Mouse (Mus musculus) cortical plate, adult 2 months (tissue): ENCODE data around the gene Lrp11. TPM values are rescaled to one million over a fixed set of nuclear protein-coding genes. Genes with fewer than 3 reads are reported as not detected.
"Not testable (repeated sequence)": the region's sequence is repeated elsewhere in the genome, so short reads cannot be mapped to it uniquely, and the experiment has no call there.

Source experiments
- H3K27ac ChIP-seq: fragments of 200-500 bp; 2 replicates; pipeline ENCODE4 v1.5.1; 2012; ENCODE audit warnings: low read length, control low read depth, inconsistent platforms; ENCODE audit not compliant: insufficient read depth
- H3K4me1 ChIP-seq: fragments of 200-500 bp; 2 replicates; pipeline ENCODE4 v1.6.1; 2011; ENCODE audit warnings: low read length; ENCODE audit not compliant: control insufficient read depth, insufficient read depth
- H3K4me3 ChIP-seq: fragments of 200-500 bp; 2 replicates; pipeline ENCODE4 v1.5.1; 2011; ENCODE audit warnings: mild to moderate bottlenecking, low read length, control low read depth; ENCODE audit not compliant: insufficient read depth
- CTCF ChIP-seq: fragments of 200-500 bp; IDR thresholded peaks from 2 replicates; pipeline ENCODE4 v1.5.1; 2011; ENCODE audit warnings: mild to moderate bottlenecking, control low read depth, low read length; ENCODE audit not compliant: insufficient read depth; ENCODE audit errors: extremely low read depth
- POLR2A ChIP-seq: fragments of 200-500 bp; IDR thresholded peaks from 2 replicates; pipeline ENCODE4 v1.6.1; 2011; ENCODE audit warnings: mild to moderate bottlenecking, low read length, control low read depth; ENCODE audit not compliant: insufficient read depth; ENCODE audit errors: extremely low read depth
- polyA plus RNA-seq: library from polyadenylated mRNA; depleted of rRNA; stranded (reverse); fragments of >200 nt; gene quantifications from 2 replicates; pipeline ENCODE4 v1.2.3, GENCODE M21; 2012

Gene Lrp11
- polyA plus RNA-seq, 1 experiment: 132 TPM

DNA sequence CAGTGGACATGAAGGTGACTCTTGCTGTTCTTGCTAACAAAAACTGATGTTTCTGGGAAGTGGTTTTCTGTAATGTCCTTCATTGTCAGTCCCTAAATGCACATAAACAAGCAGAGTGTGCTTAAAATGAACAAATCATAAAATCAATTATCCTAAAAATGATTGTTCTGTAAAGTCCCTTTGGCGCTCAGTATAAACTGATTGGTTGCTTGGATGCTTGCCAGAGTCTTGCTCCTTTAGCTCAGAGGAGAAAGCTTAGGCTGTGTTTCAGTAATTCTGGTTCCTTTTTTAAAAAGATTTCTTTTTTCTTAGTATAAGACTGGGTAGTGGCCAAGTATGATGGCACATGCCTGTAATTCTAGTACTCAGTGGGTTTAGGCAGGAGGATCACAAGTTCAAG is 6.7 kb downstream of the Lrp11 start:
- TF ChIP-seq POLR2A (no peak), CTCF (no peak)
- peaks cover 1% of the 10 kb centered on the region for H3K4me1 ChIP-seq
- H3K4me3 ChIP-seq: no peak overlapping the region
- no peak overlapping the region for H3K27ac ChIP-seq

DNA sequence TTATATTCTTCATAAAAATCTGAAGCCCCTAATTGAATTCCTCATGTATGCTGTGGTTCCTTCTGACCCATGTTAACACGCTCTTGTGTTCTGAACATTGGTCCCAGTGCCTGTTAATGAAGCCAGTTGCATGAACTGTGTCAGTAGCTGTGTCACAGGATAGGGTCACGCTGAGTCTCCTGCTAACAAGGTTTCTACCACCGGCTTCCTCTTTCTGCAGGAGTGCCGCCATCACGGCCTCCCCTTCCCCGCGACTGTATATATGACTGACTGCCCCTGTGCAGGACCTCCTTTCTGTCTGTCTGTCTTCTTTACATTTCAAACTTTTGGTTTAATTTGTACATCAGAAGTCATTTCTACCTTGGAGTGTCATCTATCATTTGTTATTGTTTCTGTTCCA is 8.6 kb downstream of the Lrp11 start:
- Histone ChIP-seq H3K27ac (no peak overlapping the region), H3K4me1 (peaks cover 1% of the 10 kb centered on the region; the same call in 1 of the 2 replicates), H3K4me3 (no peak overlapping the region)
- TF ChIP-seq POLR2A (no peak), CTCF (no peak)

DNA sequence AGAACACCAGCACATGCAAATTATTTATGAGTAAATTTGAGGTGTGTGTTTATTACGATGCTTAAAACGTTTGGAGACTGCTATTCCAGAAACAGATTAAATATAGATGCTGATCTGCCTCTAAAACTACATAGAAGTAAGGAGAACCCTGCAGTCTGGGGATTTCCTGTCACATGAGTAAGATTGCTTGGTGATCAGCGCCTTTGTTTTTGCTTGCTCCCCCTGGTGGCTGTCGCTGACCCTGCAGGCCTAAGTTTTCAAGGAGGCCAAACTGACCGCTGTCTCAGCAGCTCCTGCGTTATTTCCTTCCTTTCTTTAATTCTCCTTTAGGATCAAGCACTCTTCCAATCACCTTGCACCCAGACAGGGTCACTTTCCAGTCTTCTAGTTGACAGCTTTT is 11.0 kb downstream of the Lrp11 start:
- TF ChIP-seq POLR2A: no peak
- TF ChIP-seq CTCF: peak; percentile 82
- H3K4me1 ChIP-seq: no peaks in the 10 kb centered on the region
- no peak overlapping the region for H3K27ac ChIP-seq
- H3K4me3 ChIP-seq: no peak overlapping the region

DNA sequence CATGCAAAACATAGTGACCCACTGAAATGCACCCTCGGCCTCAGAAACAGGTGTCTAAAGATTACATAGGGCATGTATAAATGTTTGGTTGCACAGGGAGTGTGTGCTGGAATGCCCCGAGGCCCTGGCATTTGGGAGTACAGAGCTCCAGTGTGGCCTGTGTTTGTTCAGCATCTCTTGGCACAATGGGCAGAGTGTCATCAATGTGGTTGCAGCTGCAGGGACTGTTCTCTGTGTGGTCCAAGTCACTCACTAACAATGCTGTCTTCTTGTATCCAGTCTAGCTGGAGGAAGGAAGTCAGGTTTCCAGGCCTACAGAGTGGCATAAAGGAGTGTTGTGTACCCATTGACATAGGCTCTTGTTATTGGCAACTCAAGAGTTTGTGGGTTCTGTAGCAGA is 15.6 kb downstream of the Lrp11 start:
- no peak overlapping the region for H3K27ac ChIP-seq
- no peak overlapping the region for H3K4me3 ChIP-seq
- H3K4me1 ChIP-seq: no peaks in the 10 kb centered on the region; the same call in 1 of the 2 replicates
- TF ChIP-seq POLR2A (no peak), CTCF (no peak)

DNA sequence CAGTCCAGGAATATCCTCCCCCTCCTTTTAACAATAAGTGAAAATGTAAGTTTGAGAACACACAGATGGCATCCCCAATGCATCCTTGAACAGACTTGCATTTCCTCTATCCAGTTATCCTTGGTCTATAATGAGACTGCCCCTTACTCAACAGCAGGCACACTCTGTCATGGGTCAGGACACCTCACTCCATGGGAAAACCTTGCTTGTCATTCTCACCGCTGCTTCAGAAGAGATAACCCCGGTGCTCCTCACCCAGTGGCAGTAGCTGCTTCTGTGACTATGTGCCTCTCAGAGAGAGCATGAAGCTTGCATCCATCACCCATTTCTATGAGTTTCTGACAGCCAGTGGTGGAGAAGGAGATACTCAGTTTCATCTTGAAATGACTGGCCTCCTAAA is 16.8 kb downstream of the Lrp11 start:
- Histone ChIP-seq H3K27ac (no peak overlapping the region), H3K4me3 (no peak overlapping the region), H3K4me1 (no peaks in the 10 kb centered on the region; the same call in 1 of the 2 replicates)
- no peak for TF ChIP-seq POLR2A
- TF ChIP-seq CTCF: no peak

DNA sequence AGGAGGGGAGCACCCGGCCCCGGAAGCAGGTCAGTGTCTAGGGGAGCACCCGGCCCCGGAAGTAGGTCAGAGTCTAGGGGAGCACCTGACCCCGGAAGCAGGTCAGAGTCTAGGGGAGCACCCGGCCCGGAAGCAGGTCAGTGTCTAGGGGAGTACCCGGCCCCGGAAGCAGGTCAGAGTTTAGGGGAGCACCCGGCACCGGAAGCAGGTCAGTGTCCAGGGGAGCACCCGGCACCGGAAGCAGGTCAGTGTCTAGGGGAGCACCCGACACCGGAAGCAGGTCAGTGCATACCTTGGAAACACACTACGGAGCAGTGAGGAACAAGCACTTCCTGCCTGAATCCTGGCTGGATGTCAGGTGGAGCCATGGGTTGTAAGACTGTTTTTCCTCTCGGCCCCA is 19.0 kb downstream of the Lrp11 start:
- no peak for TF ChIP-seq CTCF
- TF ChIP-seq POLR2A: no peak
- no peak overlapping the region for H3K4me3 ChIP-seq
- H3K4me1 ChIP-seq: no peaks in the 10 kb centered on the region; the same call in 1 of the 2 replicates
- H3K27ac ChIP-seq: no peak overlapping the region

DNA sequence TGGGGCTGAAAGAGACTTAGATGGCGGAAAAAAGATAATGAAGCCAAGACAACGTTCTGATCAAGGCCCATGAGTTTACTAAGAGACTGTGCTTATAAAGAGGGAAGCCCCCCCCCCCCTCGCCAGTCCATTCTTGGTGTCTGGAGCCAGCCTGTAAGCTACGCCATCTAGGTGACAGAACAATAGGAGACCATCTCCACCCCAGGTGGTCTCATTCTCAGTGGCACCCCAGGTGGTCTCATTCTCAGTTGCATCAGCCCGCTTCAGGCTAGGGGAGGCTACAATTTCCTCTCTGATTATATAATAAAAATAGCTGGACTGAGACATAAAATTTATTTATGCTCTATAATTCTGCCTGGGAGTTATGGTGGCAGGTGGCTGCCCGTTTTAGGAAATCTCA is 22.0 kb downstream of the Lrp11 start:
- H3K27ac ChIP-seq: no peak overlapping the region
- TF ChIP-seq POLR2A (no peak), CTCF (no peak)
- H3K4me1 ChIP-seq: no peaks in the 10 kb centered on the region
- no peak overlapping the region for H3K4me3 ChIP-seq

DNA sequence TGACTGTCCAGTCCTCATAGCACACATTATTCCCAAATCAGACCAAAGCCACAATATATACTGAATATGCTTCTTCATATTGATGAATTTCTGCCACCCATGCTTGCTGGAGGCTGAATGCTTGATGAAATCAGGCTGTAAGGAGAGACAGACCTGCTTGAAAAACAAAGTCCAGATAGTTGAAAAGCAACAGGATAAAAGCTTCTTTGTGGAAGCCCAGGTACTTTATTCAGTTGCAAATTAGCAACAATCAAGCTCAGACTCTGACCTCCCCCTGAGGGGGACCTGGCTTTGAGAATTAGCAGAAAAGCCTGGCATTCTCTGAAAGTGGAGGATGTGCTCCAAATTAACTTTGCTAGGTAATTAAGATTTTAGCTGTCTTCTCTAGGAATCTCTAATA is 22.6 kb downstream of the Lrp11 start:
- H3K4me1 ChIP-seq, H3K27ac ChIP-seq, H3K4me3 ChIP-seq: not testable (repeated sequence)

DNA sequence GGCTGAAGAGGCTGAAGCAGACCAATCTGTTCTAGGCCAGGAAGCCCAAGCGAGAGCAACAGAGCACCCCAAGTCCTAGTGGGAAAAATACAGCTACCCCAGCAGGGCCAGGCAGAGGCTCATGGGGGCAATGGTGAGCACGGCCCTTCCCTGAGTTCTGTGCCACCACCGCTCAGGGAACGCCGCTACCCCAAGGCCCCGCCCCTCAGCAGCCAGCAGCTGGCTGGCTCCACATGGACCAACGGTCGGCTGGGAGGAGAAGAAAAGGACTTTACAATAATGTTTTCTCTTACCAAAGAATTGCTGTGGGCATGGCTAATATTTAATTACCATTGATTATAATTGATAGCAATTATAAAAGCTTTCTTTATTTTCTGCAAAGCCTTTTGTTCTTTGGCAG is 25.2 kb downstream of the Lrp11 start:
- Histone ChIP-seq H3K27ac (no peak overlapping the region), H3K4me1 (no peaks in the 10 kb centered on the region), H3K4me3 (no peak overlapping the region)
- TF ChIP-seq CTCF: no peak
- no peak for TF ChIP-seq POLR2A

DNA sequence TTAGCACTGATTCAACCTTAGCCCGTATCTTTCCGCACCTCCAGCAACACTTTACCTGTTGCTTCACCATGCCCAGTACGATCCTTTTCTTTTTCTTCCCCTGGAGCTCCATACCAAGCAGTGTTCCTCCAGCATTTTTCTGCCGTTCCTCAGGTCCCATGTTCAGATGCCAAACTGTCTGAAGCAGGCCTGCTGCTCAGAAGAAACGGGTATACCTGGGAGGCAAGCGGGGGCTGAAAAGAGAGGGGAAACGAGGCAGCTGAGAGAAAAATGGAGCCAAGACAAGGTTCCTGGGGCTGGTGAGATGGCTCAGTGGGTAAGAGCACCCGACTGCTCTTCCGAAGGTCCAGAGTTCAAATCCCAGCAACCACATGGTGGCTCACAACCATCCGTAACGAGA is 27.5 kb downstream of the Lrp11 start:
- not testable (repeated sequence) for H3K4me1 ChIP-seq, H3K27ac ChIP-seq, H3K4me3 ChIP-seq

DNA sequence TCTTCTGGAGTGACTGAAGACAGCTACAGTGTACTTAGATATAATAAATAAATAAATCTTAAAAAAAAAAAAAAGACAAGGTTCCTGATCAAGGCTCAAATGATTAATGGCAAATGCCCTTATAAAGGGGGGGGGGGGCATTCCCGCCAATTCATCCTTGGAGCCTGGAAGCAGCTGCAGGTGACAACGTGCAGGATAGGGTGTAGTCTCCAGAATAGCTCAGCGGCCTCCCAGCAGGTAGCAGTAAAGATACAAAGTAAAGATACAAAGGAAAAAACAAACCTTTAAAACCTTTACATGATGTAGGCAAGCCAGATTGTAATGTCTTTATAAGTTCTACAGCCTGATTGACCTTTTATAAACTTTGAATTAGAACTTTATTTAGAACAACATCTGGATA is 28.0 kb downstream of the Lrp11 start:
- not testable (repeated sequence) for H3K4me1 ChIP-seq, H3K4me3 ChIP-seq

More for the DNA sequence above, 28.0 kb downstream of the Lrp11 start:
- not testable (repeated sequence) for H3K27ac ChIP-seq
